Mouse (Mus musculus): ENCODE results near the gene Rftn1.
"Not testable (repeated sequence)": the region's sequence is repeated elsewhere in the genome, so short reads cannot be mapped to it uniquely, and the experiment has no call there.

Gene Rftn1

DNA sequence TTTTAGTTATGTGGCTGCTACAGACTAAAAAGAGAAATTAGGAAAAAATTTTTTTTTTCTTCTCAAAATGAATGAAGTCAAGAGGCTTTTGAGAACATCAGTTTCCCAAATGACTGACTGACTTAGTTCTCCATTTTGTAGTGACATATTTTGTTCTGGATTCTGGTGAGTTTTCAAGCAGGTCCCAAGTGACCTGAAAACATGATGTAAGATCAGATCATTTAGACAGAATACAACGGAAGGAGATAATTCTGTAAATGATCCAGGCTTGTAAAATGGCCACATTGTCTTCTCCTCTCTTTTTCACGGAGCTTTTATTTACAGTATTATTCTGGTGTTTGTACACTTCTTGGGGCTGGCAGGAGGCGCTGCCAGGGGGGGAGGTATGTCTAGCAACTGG is 62.1 kb downstream of the Rftn1 start:
- DNase-seq (ENCODE audit: low read depth, low spot score), result no peak

DNA sequence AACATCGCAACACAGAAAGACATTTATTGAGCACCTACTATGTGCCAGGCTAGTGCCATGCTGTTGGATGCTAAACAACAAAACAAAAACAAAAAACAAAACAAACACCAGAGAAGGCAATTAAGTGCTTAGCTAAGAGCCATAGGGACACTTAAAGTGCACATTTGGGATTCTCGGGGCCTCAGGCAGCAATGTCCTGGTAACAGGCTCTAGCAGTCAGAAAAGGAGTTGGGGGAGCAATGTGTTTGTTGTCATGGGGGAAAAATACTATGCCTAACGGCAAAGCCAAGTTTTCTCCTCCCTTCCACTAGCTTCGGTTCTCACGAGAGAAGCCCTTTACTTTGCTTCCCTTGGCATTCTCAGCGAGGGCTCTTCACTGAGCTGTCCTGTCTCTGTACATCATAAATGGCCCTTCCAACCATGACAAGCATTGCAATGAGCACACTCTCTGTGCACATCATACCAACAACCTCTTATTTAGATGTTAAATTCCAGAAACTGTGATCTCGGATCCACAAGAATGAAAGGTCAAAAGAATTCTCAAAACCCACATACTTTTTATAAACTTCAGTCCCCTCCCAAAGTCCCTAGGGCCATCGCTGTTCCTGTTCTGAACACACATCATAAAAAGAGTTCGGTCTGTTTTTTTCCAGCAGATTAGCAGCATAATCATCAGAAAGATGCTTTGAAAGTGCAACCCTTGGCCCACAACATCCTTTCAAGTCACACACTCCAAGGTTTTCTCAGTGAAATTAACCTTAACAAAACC is 63.2 kb downstream of the Rftn1 start:
- no peak for DNase-seq (ENCODE audit: low read depth, low spot score)

DNA sequence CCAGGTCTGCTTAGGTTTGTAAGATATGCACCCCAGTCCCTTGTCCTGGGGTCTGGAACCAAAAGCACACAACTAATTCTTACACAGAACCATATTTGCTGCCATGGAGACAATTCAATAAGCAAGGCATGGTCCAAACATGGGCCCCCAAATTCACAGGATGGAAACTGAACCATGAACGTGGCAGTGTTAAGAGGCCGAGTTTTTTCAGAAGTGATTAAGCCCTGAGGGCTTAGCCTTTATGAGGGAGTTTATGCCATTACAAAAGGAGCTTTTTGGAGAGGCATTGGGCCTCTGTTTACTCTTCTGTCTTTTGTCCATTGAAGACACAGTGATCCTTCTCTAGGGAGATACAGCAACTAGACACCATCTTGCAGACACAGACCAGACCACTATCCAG is 63.9 kb downstream of the Rftn1 start:
- DNase-seq (ENCODE audit: low read depth, low spot score), result no peak

DNA sequence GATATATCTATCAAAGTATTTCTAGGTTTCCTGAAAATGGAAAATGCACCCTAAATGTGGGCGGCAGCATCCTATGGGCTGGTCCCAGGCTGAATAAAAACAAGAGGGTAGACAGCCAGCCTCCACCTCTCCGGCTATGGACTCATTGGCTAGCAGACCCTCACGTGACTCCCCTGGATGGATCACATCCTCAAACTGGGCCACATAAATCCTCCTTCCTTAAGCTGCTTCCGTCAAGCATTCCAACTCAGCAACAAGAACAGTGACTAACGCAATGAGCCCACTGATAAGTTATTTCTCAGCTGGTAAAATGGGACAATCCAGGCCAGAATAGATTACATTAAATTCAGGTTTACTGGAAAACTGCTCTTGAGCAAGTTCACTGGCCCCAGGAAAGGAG is 64.6 kb downstream of the Rftn1 start:
- DNase-seq (ENCODE audit: low read depth, low spot score), result no peak

DNA sequence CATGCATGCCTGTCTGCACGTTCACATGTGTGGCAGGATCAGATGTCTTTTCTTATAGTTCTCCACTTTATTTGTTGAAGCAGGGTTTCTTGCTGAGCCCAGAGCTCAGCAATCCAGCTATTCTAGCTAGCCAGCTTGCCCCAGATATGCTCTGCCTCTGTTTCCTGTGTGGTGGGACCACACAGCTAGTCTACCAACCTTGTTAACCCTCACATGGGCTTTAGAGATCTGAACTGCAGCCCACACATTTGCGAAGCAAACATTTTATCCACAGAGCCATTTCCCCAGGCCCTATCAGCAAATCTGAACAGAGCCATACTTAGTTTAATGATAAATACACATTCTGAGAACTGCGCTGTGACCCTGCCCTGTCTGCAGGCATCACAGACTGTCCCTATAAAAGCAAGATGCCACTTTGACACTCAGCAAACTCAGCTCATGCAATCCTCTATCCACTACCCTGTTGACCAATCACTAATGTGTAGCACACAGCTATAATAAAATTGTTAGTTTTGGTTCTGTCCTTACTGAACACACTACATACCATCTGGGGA is 65.2 kb downstream of the Rftn1 start:
- no peak for DNase-seq (ENCODE audit: low read depth, low spot score)

DNA sequence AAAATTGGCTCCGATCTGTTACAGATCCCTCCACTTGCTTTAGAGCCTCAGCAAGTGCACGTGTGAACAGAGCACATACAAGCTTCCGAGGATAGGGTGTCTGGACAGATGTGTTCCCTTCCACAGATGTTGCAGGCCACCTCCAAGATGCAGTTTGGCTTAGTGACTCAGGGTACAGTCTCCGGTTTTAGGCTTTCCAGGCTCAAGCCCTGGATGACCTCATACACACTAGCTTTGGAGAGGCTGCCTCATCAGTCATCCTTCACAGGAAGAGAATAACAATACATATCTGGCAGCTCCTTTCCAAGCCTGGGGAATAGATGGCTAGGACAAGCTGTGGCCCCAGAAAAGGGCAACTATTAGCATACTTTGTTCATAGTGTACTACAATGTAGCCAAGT is 65.8 kb downstream of the Rftn1 start:
- DNase-seq (ENCODE audit: low read depth, low spot score), result no peak

DNA sequence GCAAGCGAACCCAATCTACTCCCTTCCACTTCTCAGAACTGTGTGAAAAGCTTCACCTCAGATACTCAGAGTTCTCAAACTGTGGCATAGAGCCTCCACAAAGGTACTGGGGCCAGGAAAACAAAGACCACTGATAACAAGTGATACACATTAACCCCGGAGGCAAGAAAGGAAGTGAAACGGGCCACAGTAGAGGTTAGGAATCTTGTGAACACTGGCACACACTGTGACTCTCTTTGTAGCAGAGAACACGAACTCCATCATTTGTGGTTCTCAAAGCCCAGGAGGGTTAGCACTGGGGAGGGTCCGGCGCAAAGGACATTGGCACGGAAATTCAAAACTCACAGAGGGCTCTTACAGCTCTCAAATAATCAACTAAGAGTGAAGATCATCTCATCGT is 67.9 kb downstream of the Rftn1 start:
- DNase-seq (ENCODE audit: low read depth, low spot score), result no peak

DNA sequence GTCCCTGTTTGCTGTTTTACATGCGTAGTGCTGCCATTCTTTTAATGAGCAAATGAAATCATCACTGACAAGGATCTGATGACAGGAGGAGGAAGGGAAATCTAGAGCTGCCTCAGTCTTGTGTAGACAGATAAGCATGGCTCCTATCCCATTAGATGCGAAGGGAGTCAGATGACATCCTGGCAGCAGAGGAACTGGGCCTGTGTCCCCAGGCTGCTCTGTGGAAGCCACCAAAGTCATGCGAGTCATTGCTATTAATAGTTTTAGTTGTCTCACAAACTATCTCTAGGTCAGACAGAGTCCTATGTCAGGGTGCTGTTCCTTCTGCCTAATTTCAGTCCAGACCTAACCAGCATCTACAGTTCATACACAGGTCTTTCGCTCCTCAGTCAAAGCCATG is 70.4 kb downstream of the Rftn1 start:
- DNase-seq (ENCODE audit: low read depth, low spot score), result no peak

DNA sequence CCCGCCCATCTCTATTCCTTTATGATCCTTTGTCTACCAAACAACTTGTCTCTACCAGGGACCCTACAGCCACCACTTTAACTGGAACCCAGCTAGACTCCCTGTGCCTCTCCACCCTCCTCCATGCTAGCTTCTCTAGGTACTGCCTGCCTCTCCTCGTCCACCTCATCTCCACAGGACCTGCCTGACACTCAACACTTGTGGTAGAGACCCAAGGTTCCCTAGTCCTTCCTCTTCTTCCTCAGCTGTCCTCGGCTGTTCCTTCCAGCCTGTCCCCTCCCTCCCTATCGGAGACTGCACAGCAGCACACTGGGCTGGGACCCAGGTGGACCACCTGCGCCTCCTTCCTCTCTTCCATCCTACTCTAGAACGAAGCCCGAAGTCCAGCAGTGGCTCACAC is 73.0 kb downstream of the Rftn1 start:
- DNase-seq (ENCODE audit: low read depth, low spot score), result no peak

DNA sequence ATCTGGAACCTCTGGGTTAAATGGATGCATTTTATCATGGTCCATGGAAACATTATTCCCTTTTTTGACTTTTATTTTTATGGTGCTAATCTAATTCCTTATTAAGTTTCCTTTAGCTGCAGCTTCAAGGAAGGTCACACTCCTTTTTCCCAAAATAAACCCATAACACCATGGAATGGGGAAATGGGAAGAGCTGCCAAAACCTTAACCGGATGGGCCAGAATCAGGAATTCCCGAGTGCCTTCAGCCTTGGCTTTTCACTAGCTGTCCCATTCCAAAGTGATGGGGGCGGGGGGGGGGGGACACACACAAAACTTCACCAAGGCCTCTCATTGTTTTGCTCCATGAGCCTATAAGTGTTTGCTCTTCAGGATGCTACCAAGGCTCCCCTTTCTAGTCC is 73.5 kb downstream of the Rftn1 start:
- no peak for DNase-seq (ENCODE audit: low read depth, low spot score)

DNA sequence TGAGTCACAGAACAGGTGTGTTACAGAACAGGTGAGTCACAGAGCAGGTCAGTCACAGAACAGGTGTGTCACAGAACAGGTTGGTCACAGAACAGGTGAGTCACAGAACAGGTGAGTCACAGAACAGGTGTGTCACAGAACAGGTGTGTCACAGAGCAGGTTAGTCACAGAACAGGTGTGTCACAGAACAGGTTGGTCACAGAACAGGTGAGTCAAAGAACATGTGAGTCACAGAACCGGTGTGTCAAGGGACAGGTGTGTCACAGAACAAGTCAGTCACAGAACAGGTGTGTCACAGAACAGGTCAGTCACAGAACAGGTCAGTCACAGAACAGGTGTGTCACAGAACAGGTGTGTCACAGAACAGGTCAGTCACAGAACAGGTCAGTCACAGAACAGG is 74.1 kb downstream of the Rftn1 start:
- DNase-seq (ENCODE audit: low read depth, low spot score), result not testable (repeated sequence)

DNA sequence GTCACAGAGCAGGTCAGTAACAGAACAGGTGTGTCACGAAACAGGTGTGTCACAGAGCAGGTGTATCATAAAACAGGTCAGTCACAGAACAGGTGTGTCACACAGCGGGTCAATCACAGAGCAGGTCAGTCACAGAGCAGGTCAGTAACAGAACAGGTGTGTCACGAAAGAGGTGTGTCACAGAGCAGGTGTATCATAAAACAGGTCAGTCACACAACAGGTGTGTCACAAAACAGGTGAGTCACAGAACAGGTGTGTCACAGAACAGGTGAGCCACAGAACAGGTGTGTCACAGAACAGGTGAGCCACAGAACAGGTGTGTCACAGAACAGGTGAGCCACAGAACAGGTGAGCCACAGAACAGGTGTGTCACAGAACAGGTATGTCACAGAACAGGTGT is 74.8 kb downstream of the Rftn1 start:
- not testable (repeated sequence) for DNase-seq (ENCODE audit: low read depth, low spot score)

DNA sequence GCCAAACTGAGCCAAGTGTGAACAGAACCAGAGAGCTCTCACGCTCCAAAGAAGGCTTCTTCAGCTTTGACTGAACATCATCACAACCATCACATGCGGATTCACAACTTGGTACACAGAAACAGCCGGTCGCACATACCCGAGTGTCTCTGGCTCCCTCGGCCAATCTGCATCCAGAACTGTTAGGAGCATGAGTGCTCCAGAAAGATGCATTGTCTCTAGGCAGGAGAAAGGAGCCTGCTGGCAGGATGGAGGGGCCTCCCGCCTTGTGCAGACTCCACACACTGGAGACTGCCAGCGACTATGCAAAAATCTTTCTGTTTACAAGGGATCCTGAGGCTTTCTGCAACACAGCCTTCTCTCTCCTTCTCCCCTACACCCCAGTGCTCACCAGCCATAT is 75.8 kb downstream of the Rftn1 start:
- DNase-seq (ENCODE audit: low read depth, low spot score), result no peak

DNA sequence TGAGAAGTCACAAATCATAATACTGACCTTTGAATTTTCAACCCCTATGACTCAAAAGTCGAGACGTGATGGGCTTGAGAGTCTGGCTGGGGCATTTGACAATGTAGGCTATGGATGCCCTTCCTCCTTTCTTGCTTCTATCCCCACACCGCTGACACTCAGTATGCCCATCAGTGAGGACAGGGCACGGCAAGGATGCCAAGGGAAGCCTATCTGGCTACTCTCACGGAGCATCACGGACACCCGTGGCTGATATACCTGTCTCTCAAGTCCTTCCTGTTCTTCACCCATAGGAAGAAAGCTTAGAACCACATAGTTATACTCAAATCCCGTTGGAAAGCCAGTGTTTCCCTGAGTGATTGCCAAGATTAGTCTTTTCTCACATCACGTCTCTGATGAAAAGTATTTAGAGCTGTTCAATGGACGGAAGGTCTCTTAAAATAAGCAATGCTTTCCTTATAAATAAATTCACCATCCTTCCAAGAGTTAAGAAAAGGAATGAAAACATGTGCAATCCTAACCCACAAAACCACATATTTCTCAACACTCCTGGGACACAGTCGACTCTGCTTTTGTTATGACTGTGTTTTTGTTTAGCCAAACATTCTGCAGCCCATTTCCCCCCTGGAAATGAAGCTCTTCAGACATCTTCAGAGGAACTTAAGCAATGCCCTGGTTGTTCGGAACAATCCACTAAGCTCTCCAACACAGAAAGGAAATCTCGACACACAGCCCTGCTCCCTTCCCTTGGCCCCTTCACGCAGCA is 79.6 kb downstream of the Rftn1 start:
- DNase-seq (ENCODE audit: low read depth, low spot score), result no peak

DNA sequence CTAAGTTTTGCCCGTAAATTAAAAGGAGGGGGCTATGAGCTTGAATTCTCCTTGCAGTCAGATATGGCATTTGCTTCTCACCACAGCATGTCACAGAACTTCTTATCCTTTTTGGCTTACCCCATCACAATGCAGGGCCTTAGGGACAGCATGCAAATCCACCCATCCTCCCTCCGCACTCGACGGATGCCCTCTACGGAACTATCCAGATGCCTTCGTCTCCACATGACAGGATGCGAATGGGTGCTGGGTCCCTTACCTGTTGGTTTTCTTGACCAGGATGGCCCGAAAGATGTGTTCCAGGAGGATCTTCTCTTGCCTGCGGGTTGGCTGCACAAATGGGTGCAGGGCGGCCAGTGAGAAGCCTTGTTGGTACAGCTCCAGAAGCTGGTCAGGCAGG is 83.7 kb downstream of the Rftn1 start:
- DNase-seq (ENCODE audit: low read depth, low spot score), result no peak

DNA sequence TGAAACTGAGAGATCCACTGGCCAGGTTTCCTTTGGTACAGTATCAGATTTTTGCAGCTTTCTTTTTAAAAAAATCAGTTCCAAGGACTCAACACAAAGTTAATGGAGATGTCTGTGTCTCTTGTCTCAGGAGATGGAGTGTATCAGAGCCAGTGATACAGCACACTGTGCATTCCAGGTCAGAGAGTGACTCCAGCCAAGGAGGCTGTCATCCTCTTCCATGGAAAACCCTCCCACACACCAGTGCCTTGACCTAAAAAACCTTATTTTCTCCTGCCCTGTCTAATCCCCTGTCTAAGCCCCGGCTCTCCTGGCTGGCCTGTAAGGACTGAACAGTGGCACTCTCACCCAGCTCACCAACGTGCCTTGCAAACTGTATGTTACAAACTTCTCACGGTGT is 86.3 kb downstream of the Rftn1 start:
- no peak for DNase-seq (ENCODE audit: low read depth, low spot score)

DNA sequence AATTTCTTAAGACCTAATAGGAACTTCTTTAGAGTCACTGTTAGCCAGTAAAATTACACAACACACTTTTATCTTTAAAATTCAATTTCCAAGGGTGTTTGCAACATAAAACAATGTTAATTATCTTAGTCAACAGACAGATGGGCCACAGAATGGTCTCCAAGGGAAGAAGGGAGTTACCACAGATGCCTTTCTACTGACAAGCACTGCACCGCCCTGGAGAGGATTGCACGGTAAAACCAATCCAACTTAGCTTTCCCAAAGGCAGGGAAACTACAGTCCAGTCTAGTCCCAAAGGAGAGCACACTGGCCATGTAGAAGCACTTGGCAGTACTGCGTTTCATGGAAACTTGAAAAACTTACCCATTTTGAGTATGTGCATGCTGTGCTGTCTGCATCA is 89.1 kb downstream of the Rftn1 start:
- no peak for DNase-seq (ENCODE audit: low read depth, low spot score)

DNA sequence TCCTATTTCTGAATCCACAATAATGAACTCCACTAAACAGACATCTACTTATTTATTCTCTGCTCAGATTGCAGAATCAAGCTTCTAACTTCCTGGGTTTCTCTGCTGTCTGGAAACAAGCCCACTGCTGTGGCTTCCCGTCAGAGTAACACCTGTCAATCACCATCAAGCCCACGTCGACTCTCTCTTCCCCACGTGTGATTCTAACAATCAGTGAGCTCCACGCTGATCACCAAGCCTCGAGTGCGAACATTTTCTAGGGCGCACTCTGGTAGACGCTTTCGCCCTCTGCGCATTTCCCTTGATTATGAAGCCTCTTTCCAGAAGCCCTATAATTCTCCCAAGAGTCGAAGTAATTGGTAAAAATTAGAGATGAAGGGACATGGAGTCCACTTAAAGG is 90.4 kb downstream of the Rftn1 start:
- DNase-seq (ENCODE audit: low read depth, low spot score), result no peak

DNA sequence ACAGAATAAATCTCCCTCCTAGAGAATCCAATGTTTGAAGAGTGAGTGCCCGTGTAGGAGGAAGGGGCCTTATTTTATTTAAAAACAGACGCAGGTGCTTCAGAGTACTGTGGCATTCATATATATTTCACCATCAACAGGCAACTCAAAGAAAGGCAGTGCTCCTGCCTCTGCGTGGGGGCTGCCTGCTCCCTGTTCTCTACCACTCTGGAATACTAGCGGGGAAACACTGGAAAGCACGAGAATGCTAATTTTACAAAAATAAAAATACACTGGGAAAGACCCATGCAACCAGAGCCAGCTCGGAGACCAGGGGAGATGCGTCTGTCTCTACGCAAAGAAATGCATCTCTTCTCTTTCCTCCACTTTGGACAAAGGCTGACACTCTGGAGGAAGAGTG is 91.1 kb downstream of the Rftn1 start:
- no peak for DNase-seq (ENCODE audit: low read depth, low spot score)

DNA sequence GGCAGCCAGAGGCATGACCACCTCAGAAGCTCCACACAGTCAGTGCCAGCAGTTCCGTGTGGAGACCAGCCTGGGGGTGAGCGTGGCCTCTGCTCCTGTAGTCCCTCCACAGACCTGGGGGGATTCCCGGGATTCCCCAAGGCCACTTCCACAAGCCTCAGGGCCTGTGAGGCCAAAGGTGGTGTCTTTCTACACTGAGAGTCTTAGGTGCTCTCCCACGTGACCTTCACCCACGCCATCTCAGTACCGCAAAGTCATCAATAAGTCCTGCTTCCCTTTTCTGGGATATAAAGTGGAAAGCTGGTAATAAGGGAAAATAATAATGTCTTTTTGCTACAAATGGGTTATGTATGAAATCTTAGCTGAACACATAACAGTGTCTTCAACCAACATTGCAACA is 92.2 kb downstream of the Rftn1 start:
- no peak for DNase-seq (ENCODE audit: low read depth, low spot score)

DNA sequence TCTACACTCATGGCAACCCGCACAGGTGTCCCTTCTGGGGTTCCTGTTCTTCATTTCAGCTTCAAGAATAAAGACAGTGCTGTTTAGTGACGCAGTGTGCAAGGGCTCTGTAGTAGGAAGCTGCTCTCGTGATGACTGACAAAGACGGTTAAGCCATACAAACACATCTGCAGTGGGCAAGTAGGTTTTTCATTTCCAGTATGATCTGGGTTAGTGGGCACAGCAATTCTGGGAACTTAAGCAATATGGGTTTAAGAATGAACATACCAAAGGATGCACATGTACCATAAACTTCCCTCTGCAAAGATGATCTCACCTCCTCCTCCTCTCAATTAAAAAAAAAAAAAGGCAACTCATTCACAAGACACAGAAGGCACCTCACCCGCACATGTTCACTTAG is 92.6 kb downstream of the Rftn1 start:
- no peak for DNase-seq (ENCODE audit: low read depth, low spot score)

DNA sequence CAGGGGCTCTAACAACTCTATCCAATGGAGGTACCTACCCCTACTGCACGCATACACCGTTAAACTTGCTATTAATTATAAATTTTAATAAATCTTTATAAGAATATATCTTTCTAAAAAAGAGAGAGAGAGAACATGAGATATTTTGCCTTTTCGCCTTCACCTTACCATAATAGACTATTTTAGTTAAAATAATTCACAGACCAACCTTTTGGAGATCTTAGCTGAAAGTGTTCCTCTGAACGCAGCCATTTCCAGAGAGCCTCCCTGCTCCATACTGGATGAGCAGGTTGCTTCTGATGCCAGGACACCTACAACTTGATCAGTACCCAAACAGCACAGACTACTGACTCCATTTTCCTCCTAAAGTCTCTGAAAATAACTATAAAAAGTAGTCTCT is 94.2 kb downstream of the Rftn1 start:
- DNase-seq (ENCODE audit: low read depth, low spot score), result no peak

DNA sequence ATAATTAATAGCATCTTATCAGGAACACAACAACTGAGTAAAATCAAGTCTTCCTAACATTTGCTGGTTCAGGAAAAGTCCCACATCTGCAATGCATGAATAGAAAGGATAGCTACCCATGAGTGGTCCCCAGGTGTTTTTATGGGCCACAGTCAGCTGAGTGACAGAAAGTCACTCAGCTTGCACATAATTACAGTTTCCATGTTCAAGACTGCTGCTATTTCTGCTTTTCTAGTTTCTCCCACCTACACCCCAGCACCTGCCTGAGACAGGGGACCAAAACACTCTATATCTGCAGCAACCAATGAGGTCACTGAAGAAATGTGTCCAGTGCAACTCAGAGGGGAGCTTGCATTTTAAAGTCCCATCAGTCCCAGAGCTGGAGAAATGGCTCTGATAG is 95.9 kb downstream of the Rftn1 start:
- no peak for DNase-seq (ENCODE audit: low read depth, low spot score)
